Mouse (Mus musculus) embryonic facial prominence, embryonic 12.5 days (tissue): ENCODE measurements at regions not wholly inside any gene's neighbourhood (a gene's known extent, or its start where the extent isn't known, plus 50 kb on each side); places are given as distances from the start of the nearest gene placed in this dataset.

Source experiments
- ATAC-seq: fragments of 200-750 bp; cut with Nextera tagmentation; 2 replicates; pipeline ENCODE4 v1.8.0; 2017; ENCODE audit not compliant: insufficient number of reproducible peaks, insufficient read depth, low FRiP score, low TSS enrichment
- H3K27ac ChIP-seq: fragments of 300-500 bp; sonication (generic); 2 replicates; pipeline ENCODE4 v1.5.1; 2016; ENCODE audit warnings: mild to moderate bottlenecking
- H3K27me3 ChIP-seq: fragments of 300-500 bp; sonication (generic); 2 replicates; pipeline ENCODE4 v1.6.1; 2016; ENCODE audit warnings: mild to moderate bottlenecking, moderate library complexity
- H3K36me3 ChIP-seq: fragments of 300-500 bp; sonication (generic); 2 replicates; pipeline ENCODE4 v1.6.1; 2016; ENCODE audit warnings: mild to moderate bottlenecking
- H3K4me1 ChIP-seq: fragments of 300-500 bp; sonication (generic); 2 replicates; pipeline ENCODE4 v1.6.1; 2016
- H3K4me2 ChIP-seq: fragments of 300-500 bp; sonication (generic); replicated peaks from 2 replicates; pipeline ENCODE4 v1.6.1; 2016; ENCODE audit warnings: mild to moderate bottlenecking, moderate library complexity
- H3K4me3 ChIP-seq: fragments of 300-500 bp; sonication (generic); 2 replicates; pipeline ENCODE4 v1.5.1; 2016; ENCODE audit warnings: mild to moderate bottlenecking
- H3K9ac ChIP-seq: fragments of 300-500 bp; sonication (generic); 2 replicates; pipeline ENCODE4 v1.6.1; 2016; ENCODE audit warnings: mild to moderate bottlenecking, moderate library complexity
- H3K9me3 ChIP-seq: fragments of 300-500 bp; sonication (generic); 2 replicates; pipeline ENCODE4 v1.6.1; 2016; ENCODE audit warnings: mild to moderate bottlenecking, moderate library complexity
- WGBS: fragments of 180-500 bp; shearing (Covaris S2); methylation state at CpG from one replicate; pipeline ENCODE4 v1.1.7; 2016; 5-methylcytosine and 5-hydroxymethylcytosine counted together

DNA sequence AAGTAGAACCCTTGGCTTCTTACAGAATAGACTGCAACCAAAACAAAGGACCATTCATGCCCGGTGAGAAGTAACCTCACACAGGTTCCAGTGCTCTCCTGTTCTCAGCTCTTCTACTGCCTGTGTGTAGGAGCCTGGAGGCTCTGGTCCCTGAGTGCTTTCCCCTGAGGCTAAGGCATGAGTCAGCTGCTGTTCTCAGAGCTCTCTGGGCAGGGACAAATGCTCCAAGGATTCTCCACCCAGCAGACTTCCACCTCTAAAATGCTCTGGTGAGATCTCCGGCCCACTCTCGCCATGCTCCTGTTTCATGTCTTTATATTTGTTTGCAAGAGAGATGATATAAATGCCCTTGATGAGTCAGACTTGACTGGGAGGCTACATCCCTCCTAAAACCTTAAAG lies 176.1 kb upstream of the Rora start:
- Histone ChIP-seq H3K36me3 (no peaks in the 10 kb centered on the region), H3K4me2 (no peak overlapping the region), H3K27ac (no peak overlapping the region), H3K27me3 (no peaks in the 10 kb centered on the region), H3K4me3 (no peak overlapping the region), H3K9me3 (no peaks in the 10 kb centered on the region), H3K4me1 (no peaks in the 10 kb centered on the region), H3K9ac (no peak overlapping the region)
- WGBS: 83% methylated on average over 3 of the region's 3 CpGs
- ATAC-seq: no peak

DNA sequence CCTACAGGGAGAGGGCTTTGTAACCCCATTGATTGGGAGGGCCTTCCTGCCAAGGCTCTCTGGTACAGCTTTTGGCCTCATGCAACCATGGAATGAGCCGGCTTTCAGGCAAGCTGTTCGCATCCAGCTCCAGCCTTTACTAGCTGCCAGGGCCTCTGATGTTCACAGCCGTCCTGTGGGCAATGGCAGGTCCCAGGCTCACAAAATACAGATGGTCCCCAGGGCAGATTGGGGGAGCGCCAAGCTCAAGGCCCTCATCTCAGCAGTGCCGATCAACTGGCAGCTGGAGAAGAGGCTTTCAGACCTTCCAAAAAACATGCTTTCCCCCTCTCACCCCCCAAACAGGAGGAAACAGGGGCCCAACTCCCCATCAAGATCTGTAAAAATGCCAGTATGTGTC lies 166.9 kb upstream of the Rora start:
- Histone ChIP-seq H3K9ac (no peak overlapping the region), H3K4me2 (no peak overlapping the region), H3K27ac (no peak overlapping the region), H3K36me3 (no peaks in the 10 kb centered on the region), H3K4me1 (no peaks in the 10 kb centered on the region), H3K27me3 (no peaks in the 10 kb centered on the region), H3K9me3 (no peaks in the 10 kb centered on the region), H3K4me3 (no peak overlapping the region)
- 85% methylated on average over 5 of the region's 5 CpGs for WGBS
- no peak for ATAC-seq

DNA sequence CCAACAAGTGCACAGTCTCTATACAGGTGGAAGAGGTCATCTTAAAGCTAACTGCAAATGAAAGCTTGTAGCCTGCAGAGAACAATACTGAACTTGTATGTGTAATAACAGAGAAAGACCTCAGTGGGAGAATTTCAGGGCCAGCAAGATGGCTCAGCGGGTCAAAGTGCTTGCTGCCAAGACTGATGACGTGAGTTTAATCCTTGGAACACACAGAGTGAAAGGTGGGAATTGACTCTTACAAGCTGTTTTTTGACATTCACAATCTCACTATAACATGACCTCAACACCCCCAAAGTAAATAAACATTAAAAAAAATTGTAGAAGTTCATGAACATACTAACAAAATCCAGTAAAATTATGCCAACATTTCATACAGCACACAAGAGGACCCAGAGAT lies 162.4 kb upstream of the Rora start:
- Histone ChIP-seq H3K4me2 (no peak overlapping the region), H3K4me3 (no peak overlapping the region), H3K27ac (no peak overlapping the region), H3K9ac (no peak overlapping the region), H3K27me3 (no peaks in the 10 kb centered on the region), H3K9me3 (no peaks in the 10 kb centered on the region), H3K36me3 (no peaks in the 10 kb centered on the region), H3K4me1 (no peaks in the 10 kb centered on the region)
- no peak for ATAC-seq
- WGBS: 82% methylated on average over 2 of the region's 2 CpGs

DNA sequence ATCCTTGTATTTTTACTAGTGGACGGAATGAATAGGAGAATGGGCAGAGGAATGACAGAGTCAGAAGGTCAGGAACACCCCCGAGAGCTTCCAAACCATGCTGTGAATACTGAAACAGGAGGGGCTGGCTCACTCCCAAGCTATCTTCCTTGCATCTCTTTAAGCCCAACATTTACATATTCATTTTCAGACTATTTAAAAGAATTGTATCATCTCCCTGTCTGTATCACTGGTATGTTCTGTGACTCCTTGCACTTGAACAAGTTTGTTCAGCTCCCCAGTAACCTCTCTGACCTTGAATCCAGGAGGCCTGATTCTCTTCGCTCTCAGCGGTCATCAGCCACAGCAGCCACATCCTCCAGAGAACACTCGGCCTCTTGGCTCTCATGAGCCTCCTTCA lies 132.4 kb upstream of the Rora start:
- ATAC-seq: no peak
- H3K27ac ChIP-seq: no peak overlapping the region
- H3K4me2 ChIP-seq: no peak overlapping the region
- 67% methylated on average over 5 of the region's 5 CpGs for WGBS
- no peaks in the 10 kb centered on the region for H3K27me3 ChIP-seq
- no peaks in the 10 kb centered on the region for H3K9me3 ChIP-seq
- H3K9ac ChIP-seq: no peak overlapping the region
- H3K36me3 ChIP-seq: no peaks in the 10 kb centered on the region
- H3K4me3 ChIP-seq: no peak overlapping the region
- H3K4me1 ChIP-seq: no peaks in the 10 kb centered on the region

DNA sequence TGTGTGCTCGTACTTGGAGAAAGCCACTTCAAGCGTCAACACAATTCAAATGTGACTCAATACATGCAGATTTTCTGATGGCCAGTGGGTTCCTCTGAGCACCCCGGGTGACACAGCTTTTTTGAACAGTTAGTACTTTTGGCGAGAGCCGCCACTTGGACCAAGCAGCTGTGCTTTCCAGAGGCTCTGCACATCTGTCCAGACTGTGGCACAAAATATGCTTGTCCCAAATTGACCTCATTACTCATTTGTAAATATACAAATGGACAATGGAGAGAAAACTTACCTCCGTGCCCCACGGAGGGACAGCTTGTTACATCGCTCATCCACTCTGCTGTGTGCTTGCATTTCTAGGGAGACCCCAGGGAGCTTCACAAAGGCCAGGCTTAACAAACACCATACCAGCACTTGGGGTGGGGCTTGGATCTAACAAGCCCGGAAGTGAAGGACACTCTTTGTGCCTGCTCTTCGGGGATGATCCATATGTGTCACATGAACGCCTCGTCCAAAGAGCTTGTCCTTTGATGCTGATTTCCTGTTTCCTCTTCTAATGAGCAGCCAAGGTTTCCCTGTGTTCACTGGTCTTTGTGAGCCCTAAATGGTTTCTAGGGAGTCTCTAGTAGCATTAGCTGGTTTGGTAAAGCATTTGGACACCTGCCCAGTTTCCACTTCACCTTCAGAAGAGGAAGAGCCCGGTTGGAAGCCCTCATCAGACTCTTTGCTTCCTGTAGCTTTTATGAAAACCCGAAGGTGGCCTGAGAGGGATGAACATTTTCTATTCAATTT lies 91.6 kb upstream of the Rora start:
- no peak overlapping the region for H3K27ac ChIP-seq
- H3K4me3 ChIP-seq: no peak overlapping the region
- H3K9ac ChIP-seq: no peak overlapping the region
- no peak overlapping the region for H3K4me2 ChIP-seq
- 65% methylated on average over 14 of the region's 14 CpGs for WGBS
- H3K27me3 ChIP-seq: no peaks in the 10 kb centered on the region
- no peak for ATAC-seq
- no peaks in the 10 kb centered on the region for H3K4me1 ChIP-seq
- no peaks in the 10 kb centered on the region for H3K9me3 ChIP-seq
- H3K36me3 ChIP-seq: no peaks in the 10 kb centered on the region

DNA sequence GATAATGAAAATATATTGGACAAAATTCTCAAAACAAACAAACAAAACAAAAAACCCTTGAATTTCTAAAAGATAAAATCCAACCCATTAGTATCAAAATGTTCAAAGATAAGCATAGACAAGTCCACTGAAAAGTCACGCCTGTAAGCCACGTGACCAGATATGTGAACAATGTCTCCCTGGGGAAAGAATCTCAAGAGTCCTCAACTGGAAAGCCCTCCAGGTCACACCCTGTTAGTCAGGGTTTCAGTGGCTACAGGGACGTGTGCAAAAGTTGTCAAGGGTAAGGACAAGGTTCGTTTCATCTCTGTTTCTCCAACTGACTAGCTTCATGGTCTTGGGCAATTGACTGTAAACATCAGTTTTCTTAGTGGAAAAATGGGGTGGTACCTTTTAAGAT lies 90.4 kb upstream of the Rora start:
- WGBS: 77% methylated on average over 4 of the region's 4 CpGs
- Histone ChIP-seq H3K9ac (no peak overlapping the region), H3K4me1 (no peaks in the 10 kb centered on the region), H3K4me2 (no peak overlapping the region), H3K36me3 (no peaks in the 10 kb centered on the region), H3K9me3 (no peaks in the 10 kb centered on the region), H3K27me3 (no peaks in the 10 kb centered on the region), H3K27ac (no peak overlapping the region), H3K4me3 (no peak overlapping the region)
- ATAC-seq: no peak

DNA sequence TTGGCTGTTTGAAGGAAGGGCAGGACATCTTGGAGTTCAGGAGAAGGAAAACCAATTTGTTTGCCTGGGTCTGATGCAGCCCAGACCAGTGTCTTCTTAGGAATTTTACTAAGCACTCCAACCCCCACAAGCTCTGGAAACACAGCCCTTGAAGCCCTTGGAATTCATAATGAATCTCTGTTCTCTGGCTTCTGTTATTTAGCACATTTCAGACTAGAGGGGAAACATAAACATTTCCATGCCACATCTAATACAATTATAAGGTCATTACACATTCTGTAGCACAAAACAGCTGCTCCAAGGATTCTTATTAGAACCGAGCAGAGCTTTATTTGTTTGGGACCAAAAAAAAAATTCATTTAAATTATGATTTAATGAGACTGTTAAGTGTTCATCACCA lies 67.8 kb upstream of the Rora start:
- H3K27ac ChIP-seq: no peak overlapping the region
- H3K4me2 ChIP-seq: no peak overlapping the region
- WGBS: 30% methylated on average over 1 of the region's 1 CpGs
- no peaks in the 10 kb centered on the region for H3K9me3 ChIP-seq
- no peaks in the 10 kb centered on the region for H3K36me3 ChIP-seq
- no peaks in the 10 kb centered on the region for H3K27me3 ChIP-seq
- ATAC-seq: no peak
- no peaks in the 10 kb centered on the region; the same call in 1 of the 2 replicates for H3K4me1 ChIP-seq
- H3K4me3 ChIP-seq: no peak overlapping the region
- H3K9ac ChIP-seq: no peak overlapping the region

DNA sequence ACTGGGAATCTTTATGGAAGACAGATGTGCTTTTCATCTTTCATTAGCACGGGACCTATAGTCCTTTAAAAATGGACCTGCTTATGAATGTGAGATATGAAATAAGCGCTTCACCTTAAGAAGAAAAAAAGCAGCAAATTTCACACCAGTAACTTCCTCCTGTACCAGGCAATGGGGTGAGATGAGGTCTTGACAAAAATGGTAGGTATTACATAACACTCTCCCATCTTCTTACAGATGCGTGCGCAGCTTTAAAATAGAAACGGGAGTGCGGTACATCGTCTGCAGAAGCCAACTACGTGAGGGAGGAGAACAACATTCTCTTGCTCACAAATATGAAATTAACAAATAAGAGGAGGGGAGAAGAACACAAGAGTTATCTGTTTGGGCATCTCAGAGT lies 62.6 kb upstream of the Rora start:
- ATAC-seq: no peak
- H3K36me3 ChIP-seq: no peaks in the 10 kb centered on the region
- no peak overlapping the region for H3K4me2 ChIP-seq
- H3K27ac ChIP-seq: no peak overlapping the region
- H3K4me3 ChIP-seq: no peak overlapping the region
- no peaks in the 10 kb centered on the region for H3K4me1 ChIP-seq
- H3K9ac ChIP-seq: no peak overlapping the region
- H3K27me3 ChIP-seq: no peaks in the 10 kb centered on the region
- no peaks in the 10 kb centered on the region for H3K9me3 ChIP-seq
- WGBS: 85% methylated on average over 8 of the region's 8 CpGs

DNA sequence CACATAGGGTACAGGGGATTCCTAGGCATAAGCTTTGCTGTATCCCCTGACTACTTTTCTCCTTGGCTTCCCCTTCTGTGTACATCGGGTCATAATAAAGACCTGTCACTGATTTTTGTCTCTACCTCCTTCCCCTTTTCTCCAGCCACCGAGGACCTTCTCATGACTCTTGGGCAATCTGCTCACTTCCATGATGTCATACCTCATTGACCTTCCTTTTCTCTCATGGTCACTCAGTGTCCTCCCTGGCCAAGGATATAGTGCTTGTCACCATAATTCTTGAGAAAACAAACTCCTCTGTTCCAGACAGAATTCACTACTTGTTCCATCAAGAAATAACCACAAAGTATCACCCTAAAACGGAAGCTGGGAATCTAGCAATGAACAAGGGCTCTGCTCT lies 60.6 kb upstream of the Rora start:
- Histone ChIP-seq H3K4me3 (no peak overlapping the region), H3K4me2 (no peak overlapping the region), H3K4me1 (peaks cover 3% of the 10 kb centered on the region; the same call in 1 of the 2 replicates), H3K27me3 (no peaks in the 10 kb centered on the region), H3K9ac (no peak overlapping the region), H3K27ac (no peak overlapping the region), H3K9me3 (no peaks in the 10 kb centered on the region), H3K36me3 (no peaks in the 10 kb centered on the region)
- WGBS: 88% methylated on average over 3 of the region's 3 CpGs
- ATAC-seq: no peak

DNA sequence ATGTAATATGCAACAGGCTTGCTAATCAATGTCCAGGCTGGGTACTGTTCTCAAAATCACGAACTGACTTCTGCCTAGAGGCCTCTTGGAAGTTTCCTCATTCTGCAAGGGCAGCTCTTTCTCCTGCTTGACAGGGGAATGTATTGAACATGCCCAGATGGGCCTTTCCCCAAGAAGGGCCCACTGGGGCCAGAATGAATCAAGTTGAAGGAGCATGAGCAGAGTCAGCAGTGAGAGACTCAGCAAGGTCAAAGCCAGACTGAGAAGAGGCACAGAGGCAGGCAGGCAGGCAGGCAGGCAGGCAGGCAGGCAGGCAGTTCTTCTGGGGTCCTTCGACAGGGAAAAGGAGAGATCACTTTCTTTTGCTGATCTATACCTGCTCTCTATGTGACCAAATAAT lies 59.0 kb upstream of the Rora start:
- WGBS: 79% methylated on average over 2 of the region's 2 CpGs
- Histone ChIP-seq H3K27ac (no peak overlapping the region), H3K4me2 (no peak overlapping the region), H3K36me3 (no peaks in the 10 kb centered on the region), H3K4me3 (no peak overlapping the region), H3K9me3 (no peaks in the 10 kb centered on the region), H3K9ac (no peak overlapping the region), H3K4me1 (peaks cover 3% of the 10 kb centered on the region; the same call in 1 of the 2 replicates), H3K27me3 (no peaks in the 10 kb centered on the region)
- no peak for ATAC-seq
